Mouse (Mus musculus): ENCODE results near the gene Filip1. TPM values are rescaled to one million over a fixed set of nuclear protein-coding genes. Genes with fewer than 3 reads are reported as not detected.
A peak's percentile ranks its signal among the peaks of the same experiment; 100 is the strongest.

Gene Filip1
- total RNA-seq (2012; rRNA removed): not detected in 2 replicates
- not detected for polyA plus RNA-seq (2012; ENCODE audit: insufficient read depth in 1 of 2, insufficient read length in 2 of 2, low read depth in 1 of 2, low replicate concordance in 2 of 2, missing spikeins in 1 of 2)

GRCm38 (mm10) chr9:80012751-80013150 lies at the start of gene Filip1:
TSS of gene Filip1 (minus strand) at chr9:80012851.
- H3K36me3 ChIP-seq (ENCODE audit: control insufficient read depth in 1 of 2, insufficient read depth in 2 of 2, low read length in 2 of 2): no peaks in the 10 kb centered on the region
- no peak for TF ChIP-seq BHLHE40 (IDR thresholded peaks at IDR 0.05; ENCODE audit: borderline replicate concordance, low read depth, low read length)
- TF ChIP-seq KAT2A (conservative IDR thresholded peaks at IDR 0.05; ENCODE audit: low read depth, low read length): no peak
- TF ChIP-seq GABPA (IDR thresholded peaks at IDR 0.05; ENCODE audit: low read depth, low read length): no peak
- no peak for TF ChIP-seq SIN3A (IDR thresholded peaks at IDR 0.05; ENCODE audit: low read length)
- TF ChIP-seq POLR2AphosphoS2 (IDR thresholded peaks at IDR 0.05; ENCODE audit: low read length): no peak
- TF ChIP-seq MAZ (IDR thresholded peaks at IDR 0.05; ENCODE audit: low read depth, low read length): no peak
- no peak for TF ChIP-seq USF2 (IDR thresholded peaks at IDR 0.05; ENCODE audit: borderline replicate concordance in 1 of 2, insufficient read depth in 1 of 2, low read depth in 1 of 2, low read length in 2 of 2)
- TF ChIP-seq ZKSCAN1 (IDR thresholded peaks at IDR 0.05; ENCODE audit: low read depth, low read length): no peak
- TF ChIP-seq ZC3H11A (IDR thresholded peaks at IDR 0.05; ENCODE audit: low read depth, low read length): no peak
- TF ChIP-seq MXI1 (IDR thresholded peaks at IDR 0.05; ENCODE audit: low read depth, low read length): no peak
- no peak for TF ChIP-seq NELFE (IDR thresholded peaks at IDR 0.05; ENCODE audit: low read depth, low read length)
- no peak for TF ChIP-seq EP300 (IDR thresholded peaks at IDR 0.05; ENCODE audit: low read depth in 1 of 2, low read length in 2 of 2)
- TF ChIP-seq MEF2A (IDR thresholded peaks at IDR 0.05; ENCODE audit: extremely low read depth, insufficient replicate concordance, low read depth, low read length, poor library complexity, severe bottlenecking): no peak
- no peak for TF ChIP-seq MAFK (IDR thresholded peaks at IDR 0.05; ENCODE audit: borderline replicate concordance, low read depth, low read length)
- no peaks in the 10 kb centered on the region for H3K79me2 ChIP-seq (ENCODE audit: control insufficient read depth, insufficient read depth, low read length, poor library complexity)

GRCm38 (mm10) chr9:80057690-80058089 lies 45.0 kb upstream of the Filip1 start:
- peaks cover 0 to 6% of the 10 kb centered on the region in 2 experiments; a peak in 1 of 4 replicates for H3K4me1 ChIP-seq (ENCODE audit: control insufficient read depth in 1 of 2, insufficient read depth in 2 of 2, low read length in 2 of 2)
- H3K4me3 ChIP-seq (ENCODE audit: control insufficient read depth in 1 of 2, insufficient read depth in 1 of 2, low read depth in 2 of 2, low read length in 2 of 2): no peak overlapping the region
- H3K79me2 ChIP-seq (ENCODE audit: control insufficient read depth, insufficient read depth, low read length, poor library complexity): no peaks in the 10 kb centered on the region
- H3K36me3 ChIP-seq (ENCODE audit: control insufficient read depth in 1 of 2, insufficient read depth in 2 of 2, low read length in 2 of 2): peaks cover 0 to 3% of the 10 kb centered on the region in 2 experiments; a peak in 1 of 4 replicates
- peak; percentile 80 for DNase-seq (ENCODE audit: low read depth, low spot score)
- H3K27me3 ChIP-seq (ENCODE audit: control insufficient read depth in 1 of 2, insufficient read depth in 2 of 2, low read length in 2 of 2): no peaks in the 10 kb centered on the region; a peak in 2 of 4 replicates
- no peaks in the 10 kb centered on the region for H3K9me3 ChIP-seq (replicated peaks; ENCODE audit: insufficient read depth, low read length)
- no peak overlapping the region for H3K27ac ChIP-seq (ENCODE audit: control insufficient read depth, low read depth, low read length)
- no peak overlapping the region for H3K9ac ChIP-seq (ENCODE audit: control insufficient read depth, low read depth, low read length, poor library complexity, severe bottlenecking)
- TF ChIP-seq TAL1 (IDR thresholded peaks at IDR 0.05; ENCODE audit: low read length) (peak; percentile 83), SMC3 (IDR thresholded peaks at IDR 0.05; ENCODE audit: low read depth, low read length) (no peak), POLR2A (IDR thresholded peaks at IDR 0.05; ENCODE audit: control insufficient read depth in 1 of 2, insufficient read depth in 1 of 2, low read depth in 1 of 2, low read length in 2 of 2, poor library complexity in 1 of 2) (no peak), CHD2 (IDR thresholded peaks at IDR 0.05; ENCODE audit: low read length) (no peak), NELFE (IDR thresholded peaks at IDR 0.05; ENCODE audit: low read depth, low read length) (no peak), TCF12 (IDR thresholded peaks at IDR 0.05; ENCODE audit: low read depth, low read length) (peak; percentile 63), JUND (IDR thresholded peaks at IDR 0.05; ENCODE audit: low read depth, low read length) (peak; percentile 85), KAT2A (conservative IDR thresholded peaks at IDR 0.05; ENCODE audit: low read depth, low read length) (no peak), BHLHE40 (IDR thresholded peaks at IDR 0.05; ENCODE audit: borderline replicate concordance, low read depth, low read length) (peak; percentile 12; the same call in 1 of the 2 replicates), POLR2AphosphoS5 (IDR thresholded peaks at IDR 0.05; ENCODE audit: borderline replicate concordance, low read depth, low read length) (no peak), ZKSCAN1 (IDR thresholded peaks at IDR 0.05; ENCODE audit: low read depth, low read length) (no peak), ZMIZ1 (IDR thresholded peaks at IDR 0.05; ENCODE audit: low read depth, low read length) (no peak), E2F4 (IDR thresholded peaks at IDR 0.05; ENCODE audit: borderline replicate concordance, low read depth, low read length) (no peak), ETS1 (IDR thresholded peaks at IDR 0.05; ENCODE audit: low read depth, low read length) (peak; percentile 78; the same call in 1 of the 2 replicates), USF1 (IDR thresholded peaks at IDR 0.05; ENCODE audit: low read depth, low read length) (no peak), ZC3H11A (IDR thresholded peaks at IDR 0.05; ENCODE audit: low read depth, low read length) (no peak), GATA1 (IDR thresholded peaks at IDR 0.05; ENCODE audit: low read depth, low read length) (peak; percentile 85), USF2 (IDR thresholded peaks at IDR 0.05; ENCODE audit: borderline replicate concordance in 1 of 2, insufficient read depth in 1 of 2, low read depth in 1 of 2, low read length in 2 of 2) (no peak), RCOR1 (IDR thresholded peaks at IDR 0.05; ENCODE audit: low read depth, low read length) (peak; percentile 99), MYB (IDR thresholded peaks at IDR 0.05; ENCODE audit: low read depth, low read length) (no peak), EP300 (IDR thresholded peaks at IDR 0.05; ENCODE audit: low read depth in 1 of 2, low read length in 2 of 2) (peak; percentile 74 to 81), RAD21 (IDR thresholded peaks at IDR 0.05; ENCODE audit: low read depth, low read length) (no peak), MYC (IDR thresholded peaks at IDR 0.05; ENCODE audit: low read depth, low read length) (0 out of 2 replicates have a peak, but pooled peaks have one; percentile 42)

More at GRCm38 (mm10) chr9:80012751-80013150, at the start of gene Filip1:
- Histone ChIP-seq H3K9me3 (replicated peaks; ENCODE audit: insufficient read depth, low read length) (no peaks in the 10 kb centered on the region), H3K4me1 (ENCODE audit: control insufficient read depth in 1 of 2, insufficient read depth in 2 of 2, low read length in 2 of 2) (no peaks in the 10 kb centered on the region), H3K4me3 (ENCODE audit: control insufficient read depth in 1 of 2, insufficient read depth in 1 of 2, low read depth in 2 of 2, low read length in 2 of 2) (no peak within 1 kb of the TSS), H3K27me3 (ENCODE audit: control insufficient read depth in 1 of 2, insufficient read depth in 2 of 2, low read length in 2 of 2) (no peaks in the 10 kb centered on the region; a peak in 1 of 4 replicates), H3K27ac (ENCODE audit: control insufficient read depth, low read depth, low read length) (no peak within 1 kb of the TSS), H3K9ac (ENCODE audit: control insufficient read depth, low read depth, low read length, poor library complexity, severe bottlenecking) (no peak within 1 kb of the TSS)
- no peak for DNase-seq (ENCODE audit: low read depth, low spot score)

All from MEL (cell line).